Mouse (Mus musculus): ENCODE measurements around the gene Gpr88. TPM values are rescaled to one million over a fixed set of nuclear protein-coding genes. Genes with fewer than 3 reads are reported as not detected.

The Gpr88 gene
- polyA plus RNA-seq, 1 experiment from 2014 or later: 0.49 TPM

DNA sequence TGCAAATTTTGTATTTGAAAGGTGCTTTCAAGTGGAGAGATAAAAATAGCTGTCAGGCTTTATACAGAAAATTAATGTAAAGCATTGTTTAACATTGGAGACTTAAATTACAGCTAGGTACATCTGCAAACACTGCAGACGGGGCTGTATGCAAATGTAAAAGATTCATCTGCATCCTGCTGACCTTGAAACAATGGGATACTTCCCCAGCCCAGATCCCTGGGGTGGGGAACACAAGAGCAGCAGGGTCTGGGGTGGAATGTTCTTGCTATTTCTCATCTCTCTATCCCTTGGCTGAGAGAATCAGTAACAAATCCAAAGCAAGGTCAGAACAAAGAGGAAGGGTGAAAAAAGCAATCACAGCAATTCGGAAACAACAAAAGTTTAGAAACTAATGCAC, 30.7 kb upstream of the Gpr88 start:
- no peaks in the 10 kb centered on the region for H3K9me3 ChIP-seq (ENCODE audit: control insufficient read depth, low read length)
- H3K4me2 ChIP-seq (ENCODE audit: low read depth): no peak overlapping the region
- H3K27me3 ChIP-seq (ENCODE audit: control insufficient read depth, insufficient read depth, low read length): no peaks in the 10 kb centered on the region
- no peak overlapping the region for H3K4me3 ChIP-seq (ENCODE audit: low read depth, low read length)
- ATAC-seq (ENCODE audit: insufficient read depth, low FRiP score, low TSS enrichment) (no peak), DNase-seq (ENCODE audit: low spot score) (no peak)
- H3K9ac ChIP-seq (ENCODE audit: low read length): no peak overlapping the region
- H3K36me3 ChIP-seq (ENCODE audit: control insufficient read depth, insufficient read depth, low read length): no peaks in the 10 kb centered on the region
- no peaks in the 10 kb centered on the region for H3K4me1 ChIP-seq (ENCODE audit: control insufficient read depth, insufficient read depth, low read length)
- 40% methylated on average over 2 of the region's 2 CpGs for WGBS
- H3K27ac ChIP-seq (ENCODE audit: low read depth, low read length): no peak overlapping the region

GRCm38 (mm10) chr3:116281663-116282062, 28.4 kb upstream of the Gpr88 start:
- Histone ChIP-seq H3K9me3 (ENCODE audit: control insufficient read depth, low read length) (no peaks in the 10 kb centered on the region), H3K4me2 (ENCODE audit: low read depth) (no peak overlapping the region), H3K9ac (ENCODE audit: low read length) (no peak overlapping the region), H3K4me3 (ENCODE audit: low read depth, low read length) (no peak overlapping the region), H3K27ac (ENCODE audit: low read depth, low read length) (no peak overlapping the region), H3K36me3 (ENCODE audit: control insufficient read depth, insufficient read depth, low read length) (no peaks in the 10 kb centered on the region), H3K27me3 (ENCODE audit: control insufficient read depth, insufficient read depth, low read length) (no peaks in the 10 kb centered on the region), H3K4me1 (ENCODE audit: control insufficient read depth, insufficient read depth, low read length) (no peaks in the 10 kb centered on the region)
- ATAC-seq (ENCODE audit: insufficient read depth, low FRiP score, low TSS enrichment): no peak
- no peak for DNase-seq (ENCODE audit: low spot score)
- 97% methylated on average over 6 of the region's 6 CpGs for WGBS

DNA sequence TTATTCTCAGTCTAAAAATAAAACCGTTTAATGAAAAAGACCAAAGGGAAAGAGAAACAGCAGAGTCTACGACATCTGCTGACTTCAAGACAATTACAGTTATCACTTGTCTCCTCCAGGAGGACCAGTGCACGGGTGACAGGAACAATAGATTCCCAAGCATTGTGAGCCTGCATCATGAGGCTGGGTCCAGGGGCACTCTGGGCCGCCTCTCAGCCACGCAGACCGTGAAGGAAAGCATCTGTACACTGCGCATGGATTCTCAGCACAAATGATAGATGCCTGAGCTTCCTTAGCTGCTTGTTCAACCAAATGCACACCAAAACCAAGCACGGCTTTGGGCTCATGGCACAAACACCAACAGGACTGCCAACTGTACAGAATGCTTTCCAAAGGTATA, 23.8 kb upstream of the Gpr88 start:
- H3K4me3 ChIP-seq (ENCODE audit: low read depth, low read length): no peak overlapping the region
- H3K9ac ChIP-seq (ENCODE audit: low read length): no peak overlapping the region
- no peaks in the 10 kb centered on the region for H3K27me3 ChIP-seq (ENCODE audit: control insufficient read depth, insufficient read depth, low read length)
- no peak for ATAC-seq (ENCODE audit: insufficient read depth, low FRiP score, low TSS enrichment)
- no peak overlapping the region for H3K27ac ChIP-seq (ENCODE audit: low read depth, low read length)
- no peaks in the 10 kb centered on the region for H3K36me3 ChIP-seq (ENCODE audit: control insufficient read depth, insufficient read depth, low read length)
- WGBS: 78% methylated on average over 8 of the region's 8 CpGs
- DNase-seq (ENCODE audit: low spot score): no peak
- H3K4me1 ChIP-seq (ENCODE audit: control insufficient read depth, insufficient read depth, low read length): no peaks in the 10 kb centered on the region
- no peaks in the 10 kb centered on the region for H3K9me3 ChIP-seq (ENCODE audit: control insufficient read depth, low read length)
- H3K4me2 ChIP-seq (ENCODE audit: low read depth): no peak overlapping the region

- ATAC-seq (ENCODE audit: insufficient read depth, low FRiP score, low TSS enrichment) (no peak), DNase-seq (ENCODE audit: low spot score) (no peak)
- Histone ChIP-seq H3K27me3 (ENCODE audit: control insufficient read depth, insufficient read depth, low read length) (no peaks in the 10 kb centered on the region), H3K9ac (ENCODE audit: low read length) (no peak overlapping the region), H3K4me3 (ENCODE audit: low read depth, low read length) (no peak overlapping the region), H3K27ac (ENCODE audit: low read depth, low read length) (no peak overlapping the region), H3K36me3 (ENCODE audit: control insufficient read depth, insufficient read depth, low read length) (no peaks in the 10 kb centered on the region), H3K4me2 (ENCODE audit: low read depth) (no peak overlapping the region), H3K9me3 (ENCODE audit: control insufficient read depth, low read length) (no peaks in the 10 kb centered on the region), H3K4me1 (ENCODE audit: control insufficient read depth, insufficient read depth, low read length) (no peaks in the 10 kb centered on the region)
- WGBS: 96% methylated on average over 6 of the region's 6 CpGs
Measured at GRCm38 (mm10) chr3:116271679-116272078, 18.4 kb upstream of the Gpr88 start.

DNA sequence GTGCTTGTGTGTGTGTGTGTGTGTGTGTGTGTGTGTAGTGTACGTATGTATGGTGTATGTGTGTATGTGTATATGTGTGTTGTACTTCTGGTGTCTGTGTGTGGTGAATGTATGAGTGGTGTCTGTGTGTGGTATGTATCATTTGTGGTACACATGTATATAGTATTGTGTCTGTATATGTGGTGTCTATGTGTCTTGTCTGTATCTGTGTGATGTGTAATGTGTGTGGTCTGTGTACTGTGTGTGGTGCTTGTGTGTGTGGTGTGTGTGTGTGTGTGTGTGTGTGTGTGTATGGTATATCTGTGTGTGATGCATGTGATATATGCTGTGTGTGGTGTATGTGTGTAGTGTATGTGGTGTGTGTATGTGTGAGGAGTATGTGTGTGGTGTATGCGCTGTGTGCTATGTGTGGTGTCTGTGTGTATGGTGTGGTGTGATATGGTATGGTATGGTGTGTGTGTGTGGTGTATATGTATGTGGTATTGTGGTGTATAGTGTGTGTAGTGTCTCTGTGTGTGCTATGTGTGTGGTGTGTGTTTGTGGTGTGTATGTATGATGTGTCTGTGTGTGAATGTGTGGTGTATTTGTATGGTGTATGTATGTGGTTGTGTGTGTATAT, 13.8 kb upstream of the Gpr88 start:
- Histone ChIP-seq H3K4me2 (ENCODE audit: low read depth) (no peak overlapping the region), H3K4me3 (ENCODE audit: low read depth, low read length) (no peak overlapping the region), H3K27ac (ENCODE audit: low read depth, low read length) (no peak overlapping the region), H3K9ac (ENCODE audit: low read length) (no peak overlapping the region), H3K9me3 (ENCODE audit: control insufficient read depth, low read length) (no peaks in the 10 kb centered on the region), H3K27me3 (ENCODE audit: control insufficient read depth, insufficient read depth, low read length) (no peaks in the 10 kb centered on the region), H3K36me3 (ENCODE audit: control insufficient read depth, insufficient read depth, low read length) (no peaks in the 10 kb centered on the region), H3K4me1 (ENCODE audit: control insufficient read depth, insufficient read depth, low read length) (no peaks in the 10 kb centered on the region)
- 90% methylated on average over 2 of the region's 2 CpGs for WGBS
- ATAC-seq (ENCODE audit: insufficient read depth, low FRiP score, low TSS enrichment) (no peak), DNase-seq (ENCODE audit: low spot score) (no peak)

GRCm38 (mm10) chr3:116266360-116266759, 13.1 kb upstream of the Gpr88 start:
- no peak overlapping the region for H3K4me2 ChIP-seq (ENCODE audit: low read depth)
- no peaks in the 10 kb centered on the region for H3K27me3 ChIP-seq (ENCODE audit: control insufficient read depth, insufficient read depth, low read length)
- no peak for DNase-seq (ENCODE audit: low spot score)
- no peaks in the 10 kb centered on the region for H3K4me1 ChIP-seq (ENCODE audit: control insufficient read depth, insufficient read depth, low read length)
- ATAC-seq (ENCODE audit: insufficient read depth, low FRiP score, low TSS enrichment): no peak
- no peak overlapping the region for H3K9ac ChIP-seq (ENCODE audit: low read length)
- H3K27ac ChIP-seq (ENCODE audit: low read depth, low read length): no peak overlapping the region
- no peak overlapping the region for H3K4me3 ChIP-seq (ENCODE audit: low read depth, low read length)
- no peaks in the 10 kb centered on the region for H3K9me3 ChIP-seq (ENCODE audit: control insufficient read depth, low read length)
- no peaks in the 10 kb centered on the region for H3K36me3 ChIP-seq (ENCODE audit: control insufficient read depth, insufficient read depth, low read length)
- 81% methylated on average over 3 of the region's 3 CpGs for WGBS

DNA sequence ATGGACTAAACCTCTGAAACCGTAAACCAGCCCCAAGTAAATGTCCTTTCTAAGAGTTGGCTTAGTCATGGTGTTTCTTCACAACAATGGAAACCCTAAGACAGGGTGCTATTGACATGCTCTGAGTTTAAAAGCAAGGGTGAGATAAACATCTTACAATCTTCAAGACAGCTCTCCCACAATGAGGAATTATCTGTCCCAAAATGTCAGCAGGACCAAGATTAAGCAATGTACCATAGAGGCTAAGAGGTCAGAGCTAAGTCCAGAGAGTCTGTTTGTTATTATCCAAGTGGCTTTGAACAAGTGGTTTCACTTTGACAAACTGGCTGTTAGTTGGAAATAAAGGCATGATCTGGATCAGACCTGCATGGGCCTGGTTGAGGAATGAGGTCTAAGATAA, 10.7 kb upstream of the Gpr88 start:
- H3K36me3 ChIP-seq (ENCODE audit: control insufficient read depth, insufficient read depth, low read length): no peaks in the 10 kb centered on the region
- no peaks in the 10 kb centered on the region for H3K27me3 ChIP-seq (ENCODE audit: control insufficient read depth, insufficient read depth, low read length)
- H3K4me2 ChIP-seq (ENCODE audit: low read depth): no peak overlapping the region
- DNase-seq (ENCODE audit: low spot score): no peak
- H3K9ac ChIP-seq (ENCODE audit: low read length): no peak overlapping the region
- no peaks in the 10 kb centered on the region for H3K9me3 ChIP-seq (ENCODE audit: control insufficient read depth, low read length)
- no peak for ATAC-seq (ENCODE audit: insufficient read depth, low FRiP score, low TSS enrichment)
- WGBS: 84% methylated on average over 1 of the region's 1 CpGs
- H3K4me3 ChIP-seq (ENCODE audit: low read depth, low read length): no peak overlapping the region
- H3K4me1 ChIP-seq (ENCODE audit: control insufficient read depth, insufficient read depth, low read length): no peaks in the 10 kb centered on the region
- H3K27ac ChIP-seq (ENCODE audit: low read depth, low read length): no peak overlapping the region

- ATAC-seq (ENCODE audit: insufficient read depth, low FRiP score, low TSS enrichment): no peak
Measured at GRCm38 (mm10) chr3:116263061-116263460, 9.8 kb upstream of the Gpr88 start.

DNA sequence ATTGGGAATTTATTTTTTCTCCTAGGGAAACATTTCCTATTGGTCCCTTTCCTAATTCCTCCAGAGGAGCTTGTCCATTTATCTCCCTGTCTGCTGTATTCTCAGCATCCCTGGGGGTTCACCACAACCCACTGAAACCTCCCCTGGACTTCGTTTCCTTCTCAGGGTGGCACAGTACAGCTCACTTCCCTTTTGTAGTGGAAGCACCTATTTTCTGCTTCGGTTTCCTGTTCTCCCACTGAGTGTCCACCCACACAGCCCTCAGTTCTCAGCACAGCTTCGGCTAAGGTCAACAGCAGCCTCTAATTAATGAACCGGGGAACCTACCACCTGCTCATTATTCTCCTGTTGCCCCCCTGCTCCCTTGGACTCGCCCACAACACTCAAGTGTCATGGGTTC, 2.8 kb upstream of the Gpr88 start:
- Histone ChIP-seq H3K4me2 (ENCODE audit: low read depth) (no peak overlapping the region), H3K27me3 (ENCODE audit: control insufficient read depth, insufficient read depth, low read length) (peaks cover 17% of the 10 kb centered on the region), H3K4me3 (ENCODE audit: low read depth, low read length) (no peak overlapping the region), H3K9me3 (ENCODE audit: control insufficient read depth, low read length) (no peaks in the 10 kb centered on the region), H3K27ac (ENCODE audit: low read depth, low read length) (no peak overlapping the region), H3K36me3 (ENCODE audit: control insufficient read depth, insufficient read depth, low read length) (no peaks in the 10 kb centered on the region), H3K9ac (ENCODE audit: low read length) (no peak overlapping the region), H3K4me1 (ENCODE audit: control insufficient read depth, insufficient read depth, low read length) (peaks cover 8% of the 10 kb centered on the region)
- DNase-seq (ENCODE audit: low spot score) (no peak), ATAC-seq (ENCODE audit: insufficient read depth, low FRiP score, low TSS enrichment) (no peak)
- 59% methylated on average over 5 of the region's 5 CpGs for WGBS

More at GRCm38 (mm10) chr3:116263061-116263460, 9.8 kb upstream of the Gpr88 start:
- no peak overlapping the region for H3K4me2 ChIP-seq (ENCODE audit: low read depth)
- H3K4me1 ChIP-seq (ENCODE audit: control insufficient read depth, insufficient read depth, low read length): no peaks in the 10 kb centered on the region
- no peak overlapping the region for H3K4me3 ChIP-seq (ENCODE audit: low read depth, low read length)
- no peaks in the 10 kb centered on the region for H3K27me3 ChIP-seq (ENCODE audit: control insufficient read depth, insufficient read depth, low read length)
- H3K27ac ChIP-seq (ENCODE audit: low read depth, low read length): no peak overlapping the region
- no peak for DNase-seq (ENCODE audit: low spot score)
- no peaks in the 10 kb centered on the region for H3K9me3 ChIP-seq (ENCODE audit: control insufficient read depth, low read length)
- 94% methylated on average over 5 of the region's 5 CpGs for WGBS
- H3K36me3 ChIP-seq (ENCODE audit: control insufficient read depth, insufficient read depth, low read length): no peaks in the 10 kb centered on the region
- H3K9ac ChIP-seq (ENCODE audit: low read length): no peak overlapping the region
